Mouse (Mus musculus) bone marrow, adult 2 months (tissue): ENCODE results near the gene Dtx4.

ENCODE experiments used
- CTCF ChIP-seq: fragments of 200-500 bp; IDR thresholded peaks from 2 replicates; pipeline ENCODE4 v1.5.1; 2011; ENCODE audit warnings: low read length, control low read depth; ENCODE audit not compliant: control insufficient read depth, insufficient read depth
- POLR2A ChIP-seq: fragments of 200-500 bp; IDR thresholded peaks from 2 replicates; pipeline ENCODE4 v1.6.1; 2011; ENCODE audit warnings: low read depth, mild to moderate bottlenecking, control low read depth, low read length, borderline replicate concordance; ENCODE audit not compliant: control insufficient read depth

DNA sequence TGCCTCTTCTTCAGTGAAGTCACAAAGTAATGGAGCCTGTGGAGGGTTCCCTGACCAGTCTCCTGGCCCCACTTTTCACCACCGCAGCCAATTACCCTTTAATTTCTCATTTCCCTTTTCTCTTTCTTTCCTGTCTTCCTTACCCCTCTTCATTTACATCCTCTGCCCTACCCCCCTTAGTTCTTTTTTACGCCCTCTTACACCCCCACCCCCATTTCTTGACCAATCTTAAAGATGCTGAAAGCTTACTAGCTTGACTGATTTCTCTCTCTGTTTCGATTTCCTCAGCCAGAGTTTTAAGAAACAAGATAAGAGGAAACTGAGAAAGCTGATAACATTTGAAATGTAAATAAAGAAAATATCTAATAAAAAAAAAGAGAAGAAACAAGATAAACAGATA, 39.5 kb upstream of the Dtx4 start:
- TF ChIP-seq POLR2A (no peak), CTCF (no peak)
